Mouse (Mus musculus): Measurements from ENCODE around the gene Ei24.
A peak's percentile ranks its signal among the peaks of the same experiment; 100 is the strongest.

Gene Ei24

GRCm38 (mm10) chr9:36783921-36784320 is 13.3 kb downstream of the Ei24 start:
- DNase-seq: no peak

GRCm38 (mm10) chr9:36769048-36769413 is 28.2 kb downstream of the Ei24 start:
- DNase-seq: peak; percentile 18

- DNase-seq: peak; percentile 52
These were observed 28.8 kb downstream of the Ei24 start for GRCm38 (mm10) chr9:36768156-36769047.

GRCm38 (mm10) chr9:36767203-36768143 is 29.7 kb downstream of the Ei24 start, which contains the start of gene Stt3a:
Gene Stt3a (minus strand): TSS chr9:36767679.
- DNase-seq: peak; percentile 100

- DNase-seq: no peak
These were observed 32.8 kb downstream of the Ei24 start for GRCm38 (mm10) chr9:36764378-36764777.
